Mouse (Mus musculus) heart, adult 2 months (tissue): ENCODE measurements around the gene Pld5. TPM values are rescaled to one million over a fixed set of nuclear protein-coding genes. Genes with fewer than 3 reads are reported as not detected.

Experiments used
- DNase-seq, 2 experiments: peaks; one replicate each; pipeline ENCODE4 v3.0.0; 2021
- H3K27ac ChIP-seq: fragments of 200-600 bp; 2 replicates; pipeline ENCODE4 v1.8.1; 2022
- H3K27me3 ChIP-seq: fragments of 200-500 bp; 2 replicates; pipeline ENCODE4 v1.6.1; 2012; ENCODE audit warnings: mild to moderate bottlenecking, low read length, inconsistent platforms, mixed read lengths; ENCODE audit not compliant: control insufficient read depth, insufficient read depth
- H3K36me3 ChIP-seq: fragments of 200-500 bp; 2 replicates; pipeline ENCODE4 v1.6.1; 2012; ENCODE audit warnings: low read length, inconsistent platforms; ENCODE audit not compliant: control insufficient read depth, insufficient read depth
- H3K4me1 ChIP-seq: fragments of 200-500 bp; 2 replicates; pipeline ENCODE4 v1.6.1; 2011; ENCODE audit warnings: low read length; ENCODE audit not compliant: control insufficient read depth, insufficient read depth
- H3K4me3 ChIP-seq: fragments of 200-600 bp; 2 replicates; pipeline ENCODE4 v1.8.1; 2022
- H3K79me2 ChIP-seq: fragments of 200-500 bp; replicated peaks from 2 replicates; pipeline ENCODE4 v1.6.1; 2012; ENCODE audit warnings: mild to moderate bottlenecking, inconsistent platforms, low read length, moderate library complexity, mixed read lengths; ENCODE audit not compliant: control insufficient read depth, insufficient read depth
- H3K9ac ChIP-seq: fragments of 200-500 bp; 2 replicates; pipeline ENCODE4 v1.6.1; 2012; ENCODE audit warnings: low read depth, mild to moderate bottlenecking, control low read depth, inconsistent platforms, low read length, mixed read lengths
- CTCF ChIP-seq: fragments of 200-600 bp; IDR thresholded peaks from 2 replicates; pipeline ENCODE4 v1.8.1; 2022; ENCODE audit warnings: antibody characterized with exemption, mild to moderate bottlenecking, moderate library complexity
- EP300 ChIP-seq: fragments of 200-500 bp; IDR thresholded peaks from 2 replicates; pipeline ENCODE4 v1.6.1; 2011; ENCODE audit warnings: low read depth, low read length, control low read depth; ENCODE audit not compliant: insufficient read depth
- POLR2A ChIP-seq: fragments of 200-500 bp; IDR thresholded peaks from 2 replicates; pipeline ENCODE4 v1.6.1; 2011; ENCODE audit warnings: mild to moderate bottlenecking, low read depth, low read length, control low read depth; ENCODE audit not compliant: insufficient read depth
- WGBS: fragments of 180-500 bp; shearing (Covaris S2); methylation state at CpG from one replicate; pipeline ENCODE4 v1.1.7; 2018; 5-methylcytosine and 5-hydroxymethylcytosine counted together
- intact Hi-C: fragments of 180-260 bp; cut with DNase I; formaldehyde crosslinking; loops from one replicate; pipeline ENCODE4 v1.15.1; 2025
- polyA plus RNA-seq: library from polyadenylated mRNA; depleted of rRNA; stranded (reverse); fragments of >200 nt; gene quantifications from 2 replicates; pipeline ENCODE4 v1.2.3, GENCODE M21; 2012
- total RNA-seq, 2 experiments: library from RNA; stranded (reverse); gene quantifications; 2 replicates each; pipeline ENCODE4 v1.2.3; 2021

Pld5 gene
- total and polyA plus RNA-seq, 3 experiments = 0.08 to 0.11 TPM; not detected in 1

- Histone ChIP-seq H3K79me2 (no peaks in the 10 kb centered on the region), H3K9ac (no peak overlapping the region), H3K27ac (no peak overlapping the region), H3K27me3 (no peaks in the 10 kb centered on the region), H3K4me3 (no peak overlapping the region), H3K4me1 (no peaks in the 10 kb centered on the region), H3K36me3 (no peaks in the 10 kb centered on the region)
- no peak for TF ChIP-seq CTCF
- no peak for TF ChIP-seq POLR2A
- no peak for TF ChIP-seq EP300
- no peak for DNase-seq
- WGBS = 73% methylated on average over 9 of the region's 9 CpGs
- intact Hi-C loops = no loop called here
These were observed 62.0 kb downstream of the Pld5 start for GRCm38 (mm10) chr1:176212922-176213644.

- no peaks in the 10 kb centered on the region for H3K36me3 ChIP-seq
- H3K4me1 ChIP-seq = no peaks in the 10 kb centered on the region
- WGBS = 85% methylated on average over 1 of the region's 1 CpGs
- H3K27ac ChIP-seq = no peak overlapping the region
- no peak overlapping the region for H3K9ac ChIP-seq
- no peaks in the 10 kb centered on the region for H3K27me3 ChIP-seq
- intact Hi-C loops = no loop called here
- TF ChIP-seq CTCF = no peak
- TF ChIP-seq POLR2A = no peak
- no peak for TF ChIP-seq EP300
- DNase-seq = no peak
- H3K79me2 ChIP-seq = no peaks in the 10 kb centered on the region
- no peak overlapping the region for H3K4me3 ChIP-seq
These were observed 64.3 kb downstream of the Pld5 start for GRCm38 (mm10) chr1:176210803-176211202.

GRCm38 (mm10) chr1:176208014-176208413, 67.1 kb downstream of the Pld5 start:
- no peaks in the 10 kb centered on the region for H3K4me1 ChIP-seq
- intact Hi-C loops = no loop called here
- WGBS = 71% methylated on average over 2 of the region's 2 CpGs
- no peaks in the 10 kb centered on the region for H3K79me2 ChIP-seq
- no peak overlapping the region for H3K27ac ChIP-seq
- no peak for TF ChIP-seq POLR2A
- no peak for TF ChIP-seq CTCF
- TF ChIP-seq EP300 = no peak
- H3K36me3 ChIP-seq = no peaks in the 10 kb centered on the region
- DNase-seq = no peak
- H3K4me3 ChIP-seq = no peak overlapping the region
- no peak overlapping the region for H3K9ac ChIP-seq
- H3K27me3 ChIP-seq = no peaks in the 10 kb centered on the region

GRCm38 (mm10) chr1:176202360-176202759, 72.8 kb downstream of the Pld5 start:
- H3K79me2 ChIP-seq = no peaks in the 10 kb centered on the region
- TF ChIP-seq POLR2A = no peak
- no peak for TF ChIP-seq EP300
- TF ChIP-seq CTCF = no peak
- DNase-seq = no peak
- no peak overlapping the region for H3K4me3 ChIP-seq
- no peaks in the 10 kb centered on the region for H3K27me3 ChIP-seq
- no peak overlapping the region for H3K27ac ChIP-seq
- no peak overlapping the region for H3K9ac ChIP-seq
- H3K36me3 ChIP-seq = no peaks in the 10 kb centered on the region
- intact Hi-C loops = no loop called here
- no peaks in the 10 kb centered on the region for H3K4me1 ChIP-seq
- 68% methylated on average over 3 of the region's 3 CpGs for WGBS

- DNase-seq = peak in 1 of 2 experiments; percentile 4
- TF ChIP-seq EP300 = no peak
- TF ChIP-seq POLR2A = no peak
- no peak for TF ChIP-seq CTCF
- H3K4me3 ChIP-seq = no peak overlapping the region
- no peaks in the 10 kb centered on the region for H3K4me1 ChIP-seq
- no peaks in the 10 kb centered on the region for H3K79me2 ChIP-seq
- 65% methylated on average over 6 of the region's 6 CpGs for WGBS
- H3K27me3 ChIP-seq = no peaks in the 10 kb centered on the region
- intact Hi-C loops = no loop called here
- H3K27ac ChIP-seq = no peak overlapping the region
- H3K36me3 ChIP-seq = no peaks in the 10 kb centered on the region
- no peak overlapping the region for H3K9ac ChIP-seq
These were observed 77.9 kb downstream of the Pld5 start for GRCm38 (mm10) chr1:176197036-176197766.

GRCm38 (mm10) chr1:176196341-176196740, 78.8 kb downstream of the Pld5 start:
- DNase-seq = no peak
- WGBS = 71% methylated on average over 4 of the region's 4 CpGs
- intact Hi-C loops = no loop called here
- Histone ChIP-seq H3K4me1 (no peaks in the 10 kb centered on the region), H3K79me2 (no peaks in the 10 kb centered on the region), H3K4me3 (no peak overlapping the region), H3K9ac (no peak overlapping the region), H3K36me3 (no peaks in the 10 kb centered on the region), H3K27me3 (no peaks in the 10 kb centered on the region), H3K27ac (no peak overlapping the region)
- TF ChIP-seq POLR2A = no peak
- TF ChIP-seq EP300 = no peak
- TF ChIP-seq CTCF = no peak
